Mouse (Mus musculus) G1E (cell line): Measurements from ENCODE around the gene Surf6.

Source experiments
- CTCF ChIP-seq: IDR thresholded peaks from 2 replicates; pipeline ENCODE4 v1.5.1; 2012; ENCODE audit warnings: low read depth, low read length, inconsistent platforms, mixed read lengths
- GATA1 ChIP-seq: IDR thresholded peaks from 2 replicates; pipeline ENCODE4 v1.6.1; 2012; ENCODE audit warnings: borderline replicate concordance, low read length, inconsistent platforms, mixed read lengths
- GATA2 ChIP-seq: IDR thresholded peaks from 2 replicates; pipeline ENCODE4 v1.6.1; 2012; ENCODE audit warnings: low read depth, low read length, inconsistent platforms, borderline replicate concordance
- POLR2AphosphoS5 ChIP-seq: IDR thresholded peaks from 2 replicates; pipeline ENCODE4 v1.6.1; 2012; ENCODE audit warnings: low read depth, low read length, inconsistent platforms; ENCODE audit not compliant: insufficient replicate concordance
- TAL1 ChIP-seq: conservative IDR thresholded peaks from 2 replicates; pipeline ENCODE4 v1.6.1; 2012; ENCODE audit warnings: low read depth, low read length, inconsistent platforms, mixed read lengths

DNA sequence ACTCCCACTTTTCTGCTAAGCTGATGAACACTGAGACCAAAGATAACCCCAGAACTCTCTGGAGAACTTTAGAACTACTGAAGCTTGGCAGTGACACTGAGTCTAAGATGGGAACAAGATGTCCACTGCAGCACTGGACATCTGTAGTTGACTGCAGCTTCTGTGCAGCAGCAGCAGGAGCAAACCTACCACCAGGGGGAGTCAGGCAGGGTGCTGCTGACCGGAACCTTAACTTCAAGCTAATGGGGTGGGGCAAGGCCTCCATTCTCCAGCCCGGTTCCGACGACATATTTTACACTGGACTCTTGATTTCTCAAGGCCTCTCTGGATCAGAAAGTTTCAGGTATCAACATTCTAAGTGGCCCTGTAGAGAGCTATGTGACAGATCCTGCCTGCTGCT is 4.4 kb upstream of the Surf6 start:
- TF ChIP-seq CTCF (peak; percentile 76), GATA1 (no peak), TAL1 (no peak), POLR2AphosphoS5 (no peak), GATA2 (no peak)
